Mouse (Mus musculus): ENCODE results near the gene Gm8374.
A peak's percentile ranks its signal among the peaks of the same experiment; 100 is the strongest.
"Not testable (repeated sequence)": the region's sequence is repeated elsewhere in the genome, so short reads cannot be mapped to it uniquely, and the experiment has no call there.

Gm8374 gene

GRCm38 (mm10) chr14:7365034-7365433 lies at the start of gene Gm8374:
Gm8374 (minus strand) TSS chr14:7365134.
- not testable (repeated sequence) for DNase-seq

GRCm38 (mm10) chr14:7332295-7332694 lies 32.6 kb downstream of the Gm8374 start, which contains the start of gene Gm5797:
Gm5797 (minus strand) TSS chr14:7332395.
- not testable (repeated sequence) for DNase-seq

- DNase-seq = peak; percentile 0
Measured at GRCm38 (mm10) chr14:7315093-7315492, 49.8 kb downstream of the Gm8374 start.

GRCm38 (mm10) chr14:7314661-7315060 lies 50.3 kb downstream of the Gm8374 start, which contains the start of gene Gm3739:
Gm3739 (minus strand) TSS chr14:7315049.
- peak; percentile 1 for DNase-seq
